Mouse (Mus musculus) limb, embryonic 13.5 days (tissue): Measurements from ENCODE around the gene Zfp740. TPM values are rescaled to one million over a fixed set of nuclear protein-coding genes. Genes with fewer than 3 reads are reported as not detected.

ENCODE experiments used
- ATAC-seq: fragments of 200-750 bp; cut with Nextera tagmentation; 2 replicates; pipeline ENCODE4 v1.8.0; 2017; ENCODE audit warnings: low read depth, moderate number of reproducible peaks, moderate TSS enrichment; ENCODE audit not compliant: low FRiP score
- H3K27ac ChIP-seq: fragments of 300-500 bp; sonication (generic); 2 replicates; pipeline ENCODE4 v1.5.1; 2015; ENCODE audit warnings: inconsistent platforms, mild to moderate bottlenecking, moderate library complexity
- H3K27me3 ChIP-seq: fragments of 300-500 bp; sonication (generic); 2 replicates; pipeline ENCODE4 v1.6.1; 2015; ENCODE audit warnings: mild to moderate bottlenecking, inconsistent platforms
- H3K36me3 ChIP-seq: fragments of 300-500 bp; sonication (generic); 2 replicates; pipeline ENCODE4 v1.6.1; 2015; ENCODE audit warnings: inconsistent platforms, mild to moderate bottlenecking, moderate library complexity
- H3K4me1 ChIP-seq: fragments of 300-500 bp; sonication (generic); 2 replicates; pipeline ENCODE4 v1.6.1; 2015; ENCODE audit warnings: inconsistent platforms
- H3K4me2 ChIP-seq: fragments of 300-500 bp; sonication (generic); replicated peaks from 2 replicates; pipeline ENCODE4 v1.6.1; 2015; ENCODE audit warnings: inconsistent platforms, mild to moderate bottlenecking, moderate library complexity
- H3K4me3 ChIP-seq: fragments of 300-500 bp; sonication (generic); 2 replicates; pipeline ENCODE4 v1.5.1; 2015; ENCODE audit warnings: moderate library complexity, mild to moderate bottlenecking, inconsistent platforms
- H3K9ac ChIP-seq: fragments of 300-500 bp; sonication (generic); 2 replicates; pipeline ENCODE4 v1.6.1; 2015; ENCODE audit warnings: mild to moderate bottlenecking, inconsistent platforms
- H3K9me3 ChIP-seq: fragments of 300-500 bp; sonication (generic); 2 replicates; pipeline ENCODE4 v1.6.1; 2016; ENCODE audit warnings: inconsistent platforms
- WGBS: fragments of 180-500 bp; shearing (Covaris S2); methylation state at CpG from one replicate; pipeline ENCODE4 v1.1.7; 2015; 5-methylcytosine and 5-hydroxymethylcytosine counted together
- polyA plus RNA-seq: library from polyadenylated mRNA; unstranded; fragments of >200 nt; fragmentation: Nextera tagmentation; extraction: Ambion mirVana; gene quantifications from 2 replicates; pipeline ENCODE4 v1.2.1, GENCODE M21; 2015

Zfp740 gene
- polyA plus RNA-seq, 1 experiment from 2014 or later: 82.6 TPM

DNA sequence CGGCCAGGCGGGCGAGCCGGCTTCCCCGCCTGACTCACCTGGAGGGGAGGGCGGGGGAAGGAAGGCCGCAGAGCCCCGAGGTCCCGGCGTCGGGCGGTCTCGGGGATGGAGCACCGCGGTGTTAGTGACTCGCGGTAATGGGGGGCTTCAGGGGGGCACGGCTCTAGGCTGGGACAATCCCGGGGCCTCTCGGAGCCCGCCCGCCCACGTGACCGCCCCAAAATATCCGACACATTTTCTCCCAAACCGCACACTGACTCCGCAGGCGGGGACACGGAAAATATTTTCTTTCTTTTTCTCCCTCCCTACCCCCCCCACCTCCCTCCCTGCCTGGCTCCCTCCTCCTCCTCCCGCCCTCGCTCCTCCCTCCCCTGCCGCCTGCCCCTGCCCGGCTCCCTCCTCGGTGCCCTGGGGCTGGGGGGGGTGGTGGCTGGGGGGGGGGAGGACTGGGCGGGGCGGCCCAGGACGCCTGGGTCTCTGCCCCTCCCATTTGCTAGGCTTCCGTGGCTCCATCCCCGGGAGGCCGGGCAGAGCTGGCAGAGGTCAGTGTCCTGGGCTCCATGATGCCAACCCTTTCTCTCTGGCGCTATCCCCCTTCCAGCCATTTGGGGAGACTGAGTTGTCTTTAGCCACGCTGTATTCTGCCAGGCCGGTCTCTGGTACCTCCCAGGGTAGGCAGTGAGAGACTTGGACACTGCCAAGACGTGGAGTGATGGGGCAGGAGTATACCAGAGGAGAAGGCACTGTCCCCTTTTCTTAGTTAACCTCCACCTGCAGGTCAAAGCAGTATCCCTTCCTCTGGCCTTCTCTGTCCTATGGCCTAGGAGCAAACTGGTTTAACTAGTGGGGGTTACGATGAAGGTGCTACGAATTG, 54.4 kb downstream of the Zfp740 start, which contains the start of gene Rarg:
Gene Rarg (minus strand): TSS at position 316 of the 874 bp plus-strand sequence.
- peak within 1 kb of the TSS; percentile 87 for H3K4me3 ChIP-seq
- peak within 1 kb of the TSS; percentile 97 for H3K9ac ChIP-seq
- WGBS: 1% methylated on average over 35 of the region's 46 CpGs
- no peaks in the 10 kb centered on the region for H3K9me3 ChIP-seq
- peak within 1 kb of the TSS; percentile 100 for H3K27ac ChIP-seq
- H3K4me1 ChIP-seq: peaks cover 78% of the 10 kb centered on the region
- peaks cover 24% of the 10 kb centered on the region for H3K36me3 ChIP-seq
- H3K27me3 ChIP-seq: no peaks in the 10 kb centered on the region
- H3K4me2 ChIP-seq: peak within 1 kb of the TSS; percentile 91
- ATAC-seq: peak; percentile 58

DNA sequence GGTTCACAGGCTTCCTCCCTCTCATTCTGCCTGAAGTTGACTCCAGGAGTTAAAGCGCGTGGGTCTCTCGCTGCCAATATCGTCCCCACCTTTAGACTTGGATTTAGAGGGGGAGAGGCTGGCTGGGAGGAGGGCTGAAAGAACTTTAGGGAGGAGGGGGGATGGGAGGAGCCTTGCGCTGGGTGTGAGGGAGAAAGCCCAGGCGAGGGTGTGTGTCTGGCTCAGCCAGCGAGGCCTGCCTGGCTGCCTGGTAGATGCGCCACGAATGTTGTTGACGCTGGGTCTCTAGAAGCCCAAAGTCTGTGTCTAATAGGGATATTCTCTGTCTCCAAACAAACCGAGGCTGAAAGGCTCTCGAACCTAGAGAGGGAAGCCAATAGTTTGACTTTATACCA, 55.0 kb downstream of the Zfp740 start:
- 2% methylated on average over 12 of the region's 12 CpGs for WGBS
- Histone ChIP-seq H3K27me3 (no peaks in the 10 kb centered on the region), H3K9ac (peak overlapping the region; percentile 97), H3K4me3 (peak overlapping the region; percentile 87), H3K27ac (peak overlapping the region; percentile 100), H3K4me2 (peak overlapping the region; percentile 91), H3K9me3 (no peaks in the 10 kb centered on the region), H3K36me3 (peaks cover 19% of the 10 kb centered on the region), H3K4me1 (peaks cover 75% of the 10 kb centered on the region)
- peak; percentile 64 for ATAC-seq

DNA sequence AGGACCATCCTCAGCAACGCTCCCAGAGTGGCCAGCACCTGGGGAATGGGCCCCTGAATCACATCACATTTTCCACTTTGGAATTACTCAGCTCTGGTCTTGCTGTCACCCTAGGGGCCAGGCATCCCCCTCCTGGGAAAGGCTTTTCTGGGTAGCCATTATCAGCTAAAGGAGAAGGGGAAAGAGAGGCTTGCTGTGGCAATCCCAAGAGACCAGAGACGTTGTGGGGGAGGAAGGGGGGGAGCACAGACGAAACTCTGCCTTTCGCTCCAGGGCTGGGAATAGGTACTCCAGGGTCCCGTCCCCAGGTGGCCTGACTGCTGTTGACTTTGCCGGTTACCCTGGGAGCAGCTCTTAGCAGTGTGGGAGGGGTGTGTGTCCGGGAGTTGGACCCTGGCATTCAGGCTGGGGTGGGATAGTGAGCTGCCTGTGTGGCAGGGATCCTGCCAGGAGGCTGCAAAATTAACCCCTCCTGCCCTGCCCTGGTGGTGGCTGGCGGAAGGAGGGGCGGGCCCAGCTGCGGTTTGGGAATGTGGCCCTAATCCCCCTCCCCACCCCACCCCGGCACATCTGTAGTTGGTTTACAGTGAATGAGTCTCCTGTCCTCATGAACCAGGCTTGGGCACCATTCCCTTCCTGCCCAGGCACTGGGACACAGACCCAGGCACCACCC, 55.7 kb downstream of the Zfp740 start:
- peak overlapping the region; percentile 91 for H3K4me2 ChIP-seq
- ATAC-seq: peak; percentile 34
- peaks cover 69% of the 10 kb centered on the region for H3K4me1 ChIP-seq
- H3K36me3 ChIP-seq: peaks cover 12% of the 10 kb centered on the region
- H3K4me3 ChIP-seq: peak overlapping the region; percentile 87
- 5% methylated on average over 11 of the region's 11 CpGs for WGBS
- peak overlapping the region; percentile 100 for H3K27ac ChIP-seq
- no peaks in the 10 kb centered on the region for H3K27me3 ChIP-seq
- H3K9ac ChIP-seq: peak overlapping the region; percentile 39
- H3K9me3 ChIP-seq: no peaks in the 10 kb centered on the region

DNA sequence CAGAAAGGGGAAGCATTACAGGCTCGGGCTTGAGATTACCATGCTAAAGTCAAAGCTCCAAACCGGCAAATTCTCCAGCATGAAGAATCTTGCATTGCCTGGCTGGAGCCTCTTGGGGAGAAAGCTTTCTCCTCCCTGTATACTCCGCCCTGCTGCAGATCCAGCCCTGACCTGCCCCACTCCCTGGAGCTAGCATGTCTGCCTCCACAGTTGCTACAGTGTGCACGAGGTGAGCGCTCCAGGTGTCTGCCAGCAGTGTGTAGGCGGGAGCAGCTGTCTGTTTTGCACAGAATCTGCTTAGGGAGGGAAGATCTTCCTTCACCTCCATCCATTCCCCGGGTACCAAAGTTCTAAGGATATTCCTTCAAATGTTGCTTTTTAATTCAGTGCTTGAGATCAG, 59.5 kb downstream of the Zfp740 start:
- H3K9ac ChIP-seq: no peak overlapping the region
- WGBS: 36% methylated on average over 7 of the region's 7 CpGs
- peak overlapping the region; percentile 40; the same call in 1 of the 2 replicates for H3K27ac ChIP-seq
- H3K27me3 ChIP-seq: no peaks in the 10 kb centered on the region
- no peak for ATAC-seq
- H3K4me3 ChIP-seq: no peak overlapping the region
- no peaks in the 10 kb centered on the region for H3K9me3 ChIP-seq
- H3K36me3 ChIP-seq: no peaks in the 10 kb centered on the region
- peaks cover 41% of the 10 kb centered on the region for H3K4me1 ChIP-seq
- 0 out of 2 replicates have a peak overlapping the region, but pooled peaks have one; percentile 7 for H3K4me2 ChIP-seq

DNA sequence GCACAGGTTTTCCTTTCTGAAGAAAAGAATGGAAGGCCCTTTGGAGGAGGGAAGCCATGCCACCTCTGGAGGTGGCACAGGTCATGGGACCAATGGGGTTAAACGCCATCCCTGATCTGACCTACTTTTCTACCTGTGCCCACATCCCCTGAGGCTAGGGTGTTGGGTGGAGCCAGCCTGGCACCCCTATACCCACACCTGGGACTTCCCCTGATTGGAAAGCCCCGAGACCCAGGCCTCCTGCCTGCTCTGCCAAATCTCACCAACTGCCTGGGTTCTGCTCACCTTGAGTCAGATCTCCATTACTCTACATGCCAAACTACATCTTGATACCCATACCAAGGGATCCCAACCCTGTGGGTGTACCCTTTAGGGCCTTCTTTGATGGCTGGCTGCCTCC, 60.0 kb downstream of the Zfp740 start:
- H3K9ac ChIP-seq: no peak overlapping the region
- H3K4me2 ChIP-seq: no peak overlapping the region
- H3K4me1 ChIP-seq: peaks cover 36% of the 10 kb centered on the region
- H3K9me3 ChIP-seq: no peaks in the 10 kb centered on the region
- no peak overlapping the region for H3K4me3 ChIP-seq
- no peak for ATAC-seq
- 79% methylated on average over 2 of the region's 2 CpGs for WGBS
- no peaks in the 10 kb centered on the region for H3K27me3 ChIP-seq
- H3K27ac ChIP-seq: 0 out of 2 replicates have a peak overlapping the region, but pooled peaks have one; percentile 40
- no peaks in the 10 kb centered on the region for H3K36me3 ChIP-seq

Other genes starting within 250 kb of the Zfp740 start
- gene Krt78, start 249.0 kb upstream of the Zfp740 start, polyA plus RNA-seq: 0.06 TPM in 1 of 2 replicates, not detected in the other
- gene Krt8, start 198.8 kb upstream of the Zfp740 start, polyA plus RNA-seq: 7.3 and 7.8 TPM in 2 replicates
- 20.9 and 21.2 TPM in 2 replicates for gene Krt18, start 175.1 kb upstream of the Zfp740 start, polyA plus RNA-seq
- gene Eif4b, start 129.5 kb upstream of the Zfp740 start, polyA plus RNA-seq: 118 and 120 TPM in 2 replicates
- gene Tns2, start 102.8 kb upstream of the Zfp740 start, polyA plus RNA-seq: 39.8 and 45.3 TPM in 2 replicates
- gene Spryd3, start 67.0 kb upstream of the Zfp740 start, polyA plus RNA-seq: 22.9 and 23.2 TPM in 2 replicates
- gene Igfbp6, start 58.9 kb upstream of the Zfp740 start, polyA plus RNA-seq: 3.9 and 4.4 TPM in 2 replicates
- 0.20 and 0.27 TPM in 2 replicates for gene Soat2, start 52.7 kb upstream of the Zfp740 start, polyA plus RNA-seq
- gene Csad, start 1.5 kb downstream of the Zfp740 start, polyA plus RNA-seq: 75.2 and 82.1 TPM in 2 replicates
- 3.2 and 3.5 TPM in 2 replicates for gene Itgb7, start 28.7 kb downstream of the Zfp740 start, polyA plus RNA-seq
- gene Rarg, start 54.3 kb downstream of the Zfp740 start, polyA plus RNA-seq: 131 and 145 TPM in 2 replicates
- gene Gm9918, start 67.3 kb downstream of the Zfp740 start, polyA plus RNA-seq: 1.1 and 1.3 TPM in 2 replicates
- gene Mfsd5, start 76.2 kb downstream of the Zfp740 start, polyA plus RNA-seq: 64.7 and 65.8 TPM in 2 replicates
- 23.7 and 32.2 TPM in 2 replicates for gene Espl1, start 93.0 kb downstream of the Zfp740 start, polyA plus RNA-seq
- gene Pfdn5, start 122.9 kb downstream of the Zfp740 start, polyA plus RNA-seq: 431 and 451 TPM in 2 replicates
- 110 and 116 TPM in 2 replicates for gene Myg1, start 128.5 kb downstream of the Zfp740 start, polyA plus RNA-seq
- 75.9 and 76.6 TPM in 2 replicates for gene Aaas, start 147.5 kb downstream of the Zfp740 start, polyA plus RNA-seq
- gene Sp7, start 163.9 kb downstream of the Zfp740 start, polyA plus RNA-seq: 6.0 and 7.4 TPM in 2 replicates
- gene Sp1, start 202.9 kb downstream of the Zfp740 start, polyA plus RNA-seq: 11.6 and 12.0 TPM in 2 replicates
- 0.23 and 0.36 TPM in 2 replicates for gene Amhr2, start 242.1 kb downstream of the Zfp740 start, polyA plus RNA-seq